Mouse (Mus musculus) lung, adult 2 months (tissue): ENCODE data around the gene Cbarp. TPM values are rescaled to one million over a fixed set of nuclear protein-coding genes. Genes with fewer than 3 reads are reported as not detected.

ENCODE experiments used
- DNase-seq: peaks from one replicate; pipeline ENCODE4 v3.0.0; 2022
- H3K4me1 ChIP-seq: fragments of 200-500 bp; 2 replicates; pipeline ENCODE4 v1.6.1; 2011; ENCODE audit warnings: low read length; ENCODE audit not compliant: control insufficient read depth, insufficient read depth
- H3K4me3 ChIP-seq: fragments of 200-500 bp; replicated peaks from 2 replicates; pipeline ENCODE3; 2011; ENCODE audit warnings: low read depth, mild to moderate bottlenecking, control low read depth, low read length; ENCODE audit errors: extremely low read depth
- CTCF ChIP-seq: fragments of 200-500 bp; IDR thresholded peaks from 2 replicates; pipeline ENCODE4 v1.5.1; 2011; ENCODE audit warnings: mild to moderate bottlenecking, low read length, control low read depth; ENCODE audit not compliant: insufficient read depth
- POLR2A ChIP-seq: fragments of 200-500 bp; IDR thresholded peaks from 2 replicates; pipeline ENCODE4 v1.6.1; 2011; ENCODE audit warnings: low read depth, mild to moderate bottlenecking, control low read depth, low read length, borderline replicate concordance; ENCODE audit errors: extremely low read depth
- WGBS: fragments of 180-500 bp; shearing (Covaris S2); methylation state at CpG from one replicate; pipeline ENCODE4 v1.1.7; 2018; 5-methylcytosine and 5-hydroxymethylcytosine counted together
- polyA plus RNA-seq: library from polyadenylated mRNA; depleted of rRNA; stranded (reverse); fragments of >200 nt; gene quantifications from 2 replicates; pipeline ENCODE4 v1.2.3, GENCODE M21; 2012

Cbarp gene
- polyA plus RNA-seq, 1 experiment: 29.9 TPM

DNA sequence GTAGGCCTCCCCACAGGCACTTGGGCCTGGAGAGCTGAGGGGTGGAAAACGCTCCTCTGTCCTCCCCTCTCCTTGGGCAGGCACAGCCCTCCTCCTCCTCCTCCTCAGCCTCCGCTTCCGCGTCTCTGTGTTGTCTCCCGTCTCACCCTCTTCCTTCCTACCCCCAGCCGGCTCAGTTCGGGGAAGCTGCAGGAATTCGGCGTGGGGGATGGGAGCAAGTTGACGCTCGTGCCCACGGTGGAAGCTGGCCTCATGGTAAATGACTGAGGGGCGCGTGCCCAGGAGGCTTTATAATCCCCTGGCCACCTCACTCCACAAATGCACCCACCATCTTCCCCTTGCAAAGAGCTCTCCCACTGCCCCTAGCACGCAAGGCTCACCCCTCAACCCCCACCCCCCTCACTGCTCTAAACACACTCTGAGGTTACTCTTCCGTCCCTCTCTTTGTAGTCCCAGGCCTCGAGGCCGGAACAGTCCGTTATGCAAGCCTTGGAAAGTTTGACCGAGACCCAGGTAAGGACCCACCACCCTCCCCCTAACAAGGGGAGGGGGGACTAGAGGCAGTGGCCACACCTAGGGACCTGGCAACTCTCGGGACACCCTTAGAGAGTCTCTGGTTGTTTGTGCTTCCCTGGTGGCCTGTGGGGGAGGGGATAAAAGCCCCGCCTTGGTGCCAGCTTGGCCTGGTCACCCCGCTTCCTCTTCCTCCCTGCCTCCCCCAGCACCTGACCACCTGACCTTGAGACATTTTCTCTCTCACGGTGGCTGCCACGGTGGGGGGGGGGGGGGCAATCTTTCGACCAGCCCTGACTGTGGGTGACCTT, 10.8 kb upstream of the Cbarp start:
- peak overlapping the region; percentile 72 for H3K4me3 ChIP-seq
- peak; percentile 75 for DNase-seq
- peaks cover 32% of the 10 kb centered on the region for H3K4me1 ChIP-seq
- under 1% methylated on average over 26 of the region's 26 CpGs for WGBS
- TF ChIP-seq CTCF: no peak
- TF ChIP-seq POLR2A: peak; percentile 89; the same call in 1 of the 2 replicates

GRCm38 (mm10) chr10:80150226-80151210, 9.9 kb upstream of the Cbarp start:
- peak; percentile 64 for DNase-seq
- H3K4me1 ChIP-seq: peaks cover 32% of the 10 kb centered on the region
- WGBS: under 1% methylated on average over 65 of the region's 71 CpGs
- TF ChIP-seq POLR2A (peak; percentile 43; the same call in 1 of the 2 replicates), CTCF (no peak)
- peak overlapping the region; percentile 83 for H3K4me3 ChIP-seq

DNA sequence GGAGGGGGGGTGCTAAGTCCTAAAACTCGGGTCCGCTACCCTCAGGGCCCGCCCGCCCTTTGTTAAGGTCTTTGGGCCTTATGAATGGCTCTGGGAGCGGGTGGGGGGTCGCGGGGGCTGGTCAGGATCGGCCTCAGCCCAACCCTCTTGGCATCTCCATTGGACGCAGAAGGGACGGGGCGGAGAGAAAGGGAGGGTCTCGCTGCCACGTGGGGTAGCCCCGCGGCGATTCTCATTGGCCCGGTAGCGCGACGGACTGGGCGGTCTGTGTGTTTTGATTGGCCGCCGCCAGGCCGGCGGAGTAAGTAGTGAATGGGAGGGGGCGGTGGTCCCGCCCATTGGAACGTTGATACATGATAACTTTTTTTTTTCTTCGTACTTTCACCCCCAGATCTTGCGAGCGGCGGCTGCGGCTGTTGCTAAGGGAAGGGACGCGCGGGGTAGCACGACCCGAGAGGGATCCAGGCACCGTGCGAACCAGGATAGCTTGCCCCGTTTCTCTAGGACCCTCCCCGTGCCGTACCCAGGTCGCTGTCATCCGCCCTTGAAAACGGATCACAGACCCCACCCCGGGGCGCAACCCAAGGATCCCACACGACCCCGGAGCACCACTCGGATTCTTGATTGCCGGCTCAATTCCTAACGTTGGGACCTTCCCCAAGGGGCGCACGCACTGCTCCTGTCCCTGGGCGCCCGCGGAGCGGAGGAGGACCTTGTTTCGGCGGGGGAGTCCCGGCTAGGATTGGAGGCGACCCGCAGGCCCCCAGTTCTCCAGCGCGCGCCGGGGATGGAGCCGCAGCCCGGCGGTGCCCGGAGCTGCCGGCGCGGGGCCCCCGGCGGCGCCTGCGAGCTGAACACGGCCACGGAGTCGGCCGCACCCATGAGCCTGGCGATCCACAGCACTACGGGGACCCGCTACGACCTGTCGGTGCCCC, 8.9 kb upstream of the Cbarp start:
- H3K4me3 ChIP-seq: peak overlapping the region; percentile 90
- peaks cover 25% of the 10 kb centered on the region for H3K4me1 ChIP-seq
- TF ChIP-seq POLR2A (peak; percentile 80; the same call in 1 of the 2 replicates), CTCF (no peak)
- DNase-seq: peak; percentile 49
- WGBS: under 1% methylated on average over 88 of the region's 88 CpGs

GRCm38 (mm10) chr10:80148610-80149290, 8.1 kb upstream of the Cbarp start:
- Histone ChIP-seq H3K4me1 (peaks cover 22% of the 10 kb centered on the region), H3K4me3 (peak overlapping the region; percentile 90)
- under 1% methylated on average over 57 of the region's 57 CpGs for WGBS
- peak; percentile 95 for DNase-seq
- peak; percentile 72 for TF ChIP-seq POLR2A
- TF ChIP-seq CTCF: peak; percentile 16; the same call in 1 of the 2 replicates

DNA sequence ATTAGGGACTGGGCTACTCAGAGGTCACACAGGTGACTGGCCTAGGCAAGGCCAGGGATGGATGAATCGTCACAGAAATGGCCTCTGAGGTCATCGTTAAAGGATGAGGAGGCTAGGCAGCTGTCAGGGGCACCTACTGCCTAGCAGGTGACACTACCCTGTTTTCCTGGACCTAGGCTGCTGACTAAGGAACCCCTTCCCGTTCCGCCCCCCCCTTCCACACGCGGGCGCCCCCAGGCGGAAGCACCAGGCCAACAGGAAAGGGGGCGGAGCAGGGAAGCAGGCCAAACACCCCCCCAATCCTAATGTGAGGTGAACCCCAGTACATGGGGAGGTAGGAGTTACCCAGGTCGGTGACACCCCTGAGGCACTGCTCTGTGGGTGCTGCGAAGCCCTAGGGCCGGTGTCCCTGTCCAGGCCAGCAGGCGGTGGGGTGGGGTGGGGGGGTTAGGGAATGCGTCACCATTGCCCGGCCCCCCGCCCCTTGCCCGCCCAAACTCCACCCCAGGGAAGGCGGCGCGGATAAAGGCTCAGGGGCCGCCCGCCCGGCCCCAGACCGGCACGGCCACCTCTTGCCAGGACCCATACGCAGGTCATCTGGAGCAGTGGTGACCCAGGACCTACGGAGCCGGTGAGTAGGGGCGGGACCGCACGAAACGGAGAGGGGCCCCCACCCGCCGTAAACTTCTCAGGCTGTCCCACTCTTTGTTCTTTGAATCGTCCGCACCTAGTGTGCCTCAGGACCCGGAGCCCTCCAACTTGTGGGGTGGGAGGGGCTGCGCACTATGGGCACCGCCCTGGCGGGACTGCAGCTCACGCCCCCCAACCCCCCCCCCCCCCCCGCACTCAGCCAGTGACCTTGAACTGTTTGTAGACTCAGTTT, 7.3 kb upstream of the Cbarp start, which contains the start of gene Midn:
TSS of gene Midn (plus strand) at position 554 of the 883 bp plus-strand sequence.
- 0 out of 2 replicates have a peak, but pooled peaks have one; percentile 1 for TF ChIP-seq CTCF
- peak; percentile 99 for TF ChIP-seq POLR2A
- WGBS: under 1% methylated on average over 41 of the region's 42 CpGs
- Histone ChIP-seq H3K4me3 (peak within 1 kb of the TSS; percentile 90), H3K4me1 (peaks cover 20% of the 10 kb centered on the region)
- peak; percentile 88 for DNase-seq

DNA sequence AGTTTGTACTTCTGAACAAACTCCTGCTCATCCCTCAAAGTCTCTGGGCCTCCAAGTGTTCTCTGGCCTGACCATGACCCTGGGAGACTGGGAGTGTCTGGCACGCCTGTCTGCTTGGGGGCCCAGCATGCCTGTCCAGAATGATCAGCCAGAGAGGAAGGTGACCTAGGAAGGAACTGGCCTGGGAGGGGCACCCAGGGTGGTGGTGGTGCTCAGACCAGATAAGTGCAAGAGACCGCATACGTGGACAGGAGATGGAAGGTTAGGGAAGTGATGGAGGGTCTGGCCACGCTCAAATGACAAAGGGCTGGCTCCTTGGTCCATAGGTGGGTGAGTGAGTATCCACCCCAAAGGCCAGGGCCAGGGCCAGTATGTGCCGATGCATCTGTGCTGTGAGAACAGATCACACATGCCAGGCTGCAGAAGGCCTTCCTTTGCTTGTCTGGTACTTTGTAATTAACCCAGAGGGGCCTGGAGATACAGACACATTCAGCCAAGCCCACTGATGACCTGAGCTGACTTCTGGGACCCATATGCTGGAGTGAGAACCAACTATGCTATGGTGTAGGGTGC, 6.6 kb upstream of the Cbarp start:
- Histone ChIP-seq H3K4me3 (peak overlapping the region; percentile 15), H3K4me1 (peaks cover 15% of the 10 kb centered on the region)
- no peak for TF ChIP-seq CTCF
- 0 out of 2 replicates have a peak, but pooled peaks have one; percentile 3 for TF ChIP-seq POLR2A
- DNase-seq: no peak
- 50% methylated on average over 5 of the region's 5 CpGs for WGBS

- WGBS: 52% methylated on average over 4 of the region's 4 CpGs
- DNase-seq: no peak
- peaks cover 13% of the 10 kb centered on the region for H3K4me1 ChIP-seq
These were observed 6.0 kb upstream of the Cbarp start for GRCm38 (mm10) chr10:80146568-80147011.

More at GRCm38 (mm10) chr10:80146568-80147011, 6.0 kb upstream of the Cbarp start:
- H3K4me3 ChIP-seq: no peak overlapping the region
- TF ChIP-seq POLR2A: no peak
- no peak for TF ChIP-seq CTCF
